Mouse (Mus musculus): Measurements from ENCODE around the gene Safb. TPM values are rescaled to one million over a fixed set of nuclear protein-coding genes. Genes with fewer than 3 reads are reported as not detected.

Safb gene
- 125 and 132 TPM in 2 replicates for polyA plus RNA-seq (2015; fragmentation: Nextera tagmentation; extraction: Ambion mirVana)

GRCm38 (mm10) chr17:56584257-56585130, at the start of gene Safb, which contains the start of gene Safb2:
Safb (plus strand) TSS chr17:56584825.
Safb2 (minus strand) TSS chr17:56584585.
- Histone ChIP-seq H3K4me3 (peak within 1 kb of the TSS; percentile 98), H3K9ac (replicated peaks) (peak within 1 kb of the TSS; percentile 84), H3K9me3 (no peaks in the 10 kb centered on the region), H3K4me2 (replicated peaks) (peak within 1 kb of the TSS; percentile 88), H3K36me3 (peaks cover 52% of the 10 kb centered on the region), H3K4me1 (peaks cover 60% of the 10 kb centered on the region), H3K27me3 (no peaks in the 10 kb centered on the region), H3K27ac (replicated peaks) (peak within 1 kb of the TSS; percentile 95)
- WGBS: under 1% methylated on average over 86 of the region's 101 CpGs
- ATAC-seq (replicated peaks): peak; percentile 97

- H3K27me3 ChIP-seq: no peaks in the 10 kb centered on the region
- H3K36me3 ChIP-seq: no peaks in the 10 kb centered on the region
- H3K9me3 ChIP-seq: no peaks in the 10 kb centered on the region
- ATAC-seq (replicated peaks): peak; percentile 27
- H3K9ac ChIP-seq (replicated peaks): no peak overlapping the region
- peak overlapping the region; percentile 90 for H3K27ac ChIP-seq (replicated peaks)
- 17% methylated on average over 14 of the region's 14 CpGs for WGBS
- no peak overlapping the region for H3K4me2 ChIP-seq (replicated peaks)
- peaks cover 32% of the 10 kb centered on the region for H3K4me1 ChIP-seq
- no peak overlapping the region for H3K4me3 ChIP-seq
These were observed 48.4 kb upstream of the Safb start for GRCm38 (mm10) chr17:56536192-56536591.

- no peaks in the 10 kb centered on the region for H3K9me3 ChIP-seq
- H3K4me1 ChIP-seq: peaks cover 32% of the 10 kb centered on the region
- H3K36me3 ChIP-seq: no peaks in the 10 kb centered on the region
- no peaks in the 10 kb centered on the region for H3K27me3 ChIP-seq
- no peak overlapping the region for H3K9ac ChIP-seq (replicated peaks)
- WGBS: 20% methylated on average over 3 of the region's 3 CpGs
- H3K4me3 ChIP-seq: no peak overlapping the region
- peak overlapping the region; percentile 90 for H3K27ac ChIP-seq (replicated peaks)
- H3K4me2 ChIP-seq (replicated peaks): no peak overlapping the region
- ATAC-seq (replicated peaks): peak; percentile 61
These were observed 47.8 kb upstream of the Safb start for GRCm38 (mm10) chr17:56536874-56537273.

- Histone ChIP-seq H3K4me2 (replicated peaks) (no peak overlapping the region), H3K27ac (replicated peaks) (peak overlapping the region; percentile 90), H3K4me3 (no peak overlapping the region), H3K27me3 (no peaks in the 10 kb centered on the region), H3K36me3 (no peaks in the 10 kb centered on the region), H3K9ac (replicated peaks) (no peak overlapping the region), H3K4me1 (peaks cover 35% of the 10 kb centered on the region), H3K9me3 (no peaks in the 10 kb centered on the region)
- ATAC-seq (replicated peaks): peak; percentile 36
- 8% methylated on average over 8 of the region's 8 CpGs for WGBS
These were observed 46.7 kb upstream of the Safb start for GRCm38 (mm10) chr17:56537912-56538311.

- Histone ChIP-seq H3K4me3 (no peak overlapping the region), H3K9ac (replicated peaks) (no peak overlapping the region), H3K9me3 (no peaks in the 10 kb centered on the region), H3K27me3 (no peaks in the 10 kb centered on the region), H3K36me3 (no peaks in the 10 kb centered on the region), H3K27ac (replicated peaks) (no peak overlapping the region), H3K4me2 (replicated peaks) (no peak overlapping the region), H3K4me1 (peaks cover 31% of the 10 kb centered on the region)
- no peak for ATAC-seq (replicated peaks)
- 57% methylated on average over 6 of the region's 6 CpGs for WGBS
These were observed 44.1 kb upstream of the Safb start for GRCm38 (mm10) chr17:56540562-56540975.

GRCm38 (mm10) chr17:56542736-56543135, 41.9 kb upstream of the Safb start:
- WGBS: 13% methylated on average over 8 of the region's 8 CpGs
- no peak overlapping the region for H3K9ac ChIP-seq (replicated peaks)
- H3K4me3 ChIP-seq: no peak overlapping the region
- H3K4me2 ChIP-seq (replicated peaks): no peak overlapping the region
- H3K27me3 ChIP-seq: no peaks in the 10 kb centered on the region
- H3K4me1 ChIP-seq: peaks cover 21% of the 10 kb centered on the region
- peak overlapping the region; percentile 44 for H3K27ac ChIP-seq (replicated peaks)
- no peak; the same call in 1 of the 2 replicates for ATAC-seq (replicated peaks)
- no peaks in the 10 kb centered on the region for H3K9me3 ChIP-seq
- no peaks in the 10 kb centered on the region for H3K36me3 ChIP-seq

- no peaks in the 10 kb centered on the region for H3K27me3 ChIP-seq
- H3K4me1 ChIP-seq: peaks cover 21% of the 10 kb centered on the region
- no peak overlapping the region for H3K9ac ChIP-seq (replicated peaks)
- H3K36me3 ChIP-seq: no peaks in the 10 kb centered on the region
- WGBS: 83% methylated on average over 3 of the region's 3 CpGs
- no peak for ATAC-seq (replicated peaks)
- H3K9me3 ChIP-seq: no peaks in the 10 kb centered on the region
- no peak overlapping the region for H3K27ac ChIP-seq (replicated peaks)
- no peak overlapping the region for H3K4me2 ChIP-seq (replicated peaks)
- H3K4me3 ChIP-seq: no peak overlapping the region
These were observed 40.9 kb upstream of the Safb start for GRCm38 (mm10) chr17:56543684-56544224.

- 76% methylated on average over 7 of the region's 7 CpGs for WGBS
- Histone ChIP-seq H3K36me3 (no peaks in the 10 kb centered on the region), H3K4me2 (replicated peaks) (no peak overlapping the region), H3K4me3 (no peak overlapping the region), H3K9me3 (no peaks in the 10 kb centered on the region), H3K27me3 (no peaks in the 10 kb centered on the region), H3K27ac (replicated peaks) (no peak overlapping the region), H3K4me1 (peaks cover 29% of the 10 kb centered on the region), H3K9ac (replicated peaks) (no peak overlapping the region)
- ATAC-seq (replicated peaks): no peak
These were observed 39.8 kb upstream of the Safb start for GRCm38 (mm10) chr17:56544699-56545387.

GRCm38 (mm10) chr17:56545945-56546344, 38.7 kb upstream of the Safb start:
- Histone ChIP-seq H3K9ac (replicated peaks) (no peak overlapping the region), H3K36me3 (no peaks in the 10 kb centered on the region), H3K9me3 (no peaks in the 10 kb centered on the region), H3K4me3 (no peak overlapping the region), H3K27ac (replicated peaks) (0 out of 2 replicates have a peak overlapping the region, but pooled peaks have one; percentile 74), H3K4me1 (peaks cover 36% of the 10 kb centered on the region), H3K27me3 (no peaks in the 10 kb centered on the region), H3K4me2 (replicated peaks) (no peak overlapping the region)
- 88% methylated on average over 1 of the region's 1 CpGs for WGBS
- no peak for ATAC-seq (replicated peaks)

GRCm38 (mm10) chr17:56546576-56546975, 38.0 kb upstream of the Safb start:
- no peak overlapping the region for H3K9ac ChIP-seq (replicated peaks)
- H3K27me3 ChIP-seq: no peaks in the 10 kb centered on the region
- no peaks in the 10 kb centered on the region for H3K36me3 ChIP-seq
- peaks cover 42% of the 10 kb centered on the region for H3K4me1 ChIP-seq
- H3K9me3 ChIP-seq: no peaks in the 10 kb centered on the region
- no peak for ATAC-seq (replicated peaks)
- H3K4me2 ChIP-seq (replicated peaks): no peak overlapping the region
- H3K27ac ChIP-seq (replicated peaks): peak overlapping the region; percentile 74
- no peak overlapping the region for H3K4me3 ChIP-seq
- WGBS: 78% methylated on average over 5 of the region's 5 CpGs

- Histone ChIP-seq H3K27me3 (no peaks in the 10 kb centered on the region), H3K9me3 (no peaks in the 10 kb centered on the region), H3K9ac (replicated peaks) (0 out of 2 replicates have a peak overlapping the region, but pooled peaks have one; percentile 13), H3K4me3 (no peak overlapping the region), H3K4me1 (peaks cover 49% of the 10 kb centered on the region), H3K36me3 (no peaks in the 10 kb centered on the region), H3K27ac (replicated peaks) (peak overlapping the region; percentile 74), H3K4me2 (replicated peaks) (no peak overlapping the region)
- 47% methylated on average over 17 of the region's 17 CpGs for WGBS
- ATAC-seq (replicated peaks): no peak
These were observed 37.3 kb upstream of the Safb start for GRCm38 (mm10) chr17:56547116-56547845.
